ENCODE assay signal across 7 mouse cellular contexts in genomic region chr4:82538069-82538811, GRCm38 (mm10).
A peak's percentile ranks its signal among the peaks of the same experiment; 100 is the strongest.
DNase-seq lines count a peak whose midpoint lies in the region; ATAC-seq and TF ChIP-seq lines count a peak whose summit lies in the region.

No protein-coding gene starts in this region.

- H3K27ac ChIP-seq in cortical plate, adult 2 months (ENCODE audit: insufficient read depth, low read length): peak overlapping the region; percentile 74
- H3K27ac ChIP-seq in heart, embryonic 13.5 days (replicated peaks): peak overlapping the region; percentile 76

- peaks cover 3% of the 10 kb centered on the region; the same call in 1 of the 2 replicates for H3K4me1 ChIP-seq in cortical plate, adult 2 months (ENCODE audit: control insufficient read depth, insufficient read depth, low read length)
- peaks cover 86% of the 10 kb centered on the region for H3K4me1 ChIP-seq in heart, embryonic 13.5 days

- no peak for TF ChIP-seq CTCF in brain, embryonic 14.5 days (IDR thresholded peaks at IDR 0.05; ENCODE audit: borderline replicate concordance, extremely low read depth, insufficient read depth, insufficient read length)
- TF ChIP-seq CTCF in cortical plate, adult 2 months (IDR thresholded peaks at IDR 0.05; ENCODE audit: extremely low read depth, insufficient read depth, low read length): no peak

- TF ChIP-seq POLR2A in brain, embryonic 14.5 days (IDR thresholded peaks at IDR 0.05; ENCODE audit: borderline replicate concordance, extremely low read depth, insufficient read depth, insufficient read length, poor library complexity, severe bottlenecking): no peak
- TF ChIP-seq POLR2A in cortical plate, adult 2 months (IDR thresholded peaks at IDR 0.05; ENCODE audit: extremely low read depth, insufficient read depth, low read length): no peak

- H3K9ac ChIP-seq in heart, embryonic 13.5 days: peak overlapping the region; percentile 90

- no peak for ATAC-seq in heart, embryonic 13.5 days (ENCODE audit: extremely low read depth, insufficient number of reproducible peaks, low FRiP score, low TSS enrichment)
- ATAC-seq in erythroid progenitor cell, adult 5-6 weeks (replicated peaks; ENCODE audit: low FRiP score, poor library complexity, severe bottlenecking): no peak

- H3K9me3 ChIP-seq in heart, embryonic 13.5 days: no peaks in the 10 kb centered on the region

- H3K36me3 ChIP-seq in heart, embryonic 13.5 days: no peaks in the 10 kb centered on the region

- H3K4me3 ChIP-seq in cortical plate, adult 2 months (ENCODE audit: insufficient read depth, low read length): peak overlapping the region; percentile 25
- H3K4me3 ChIP-seq in heart, embryonic 13.5 days: peak overlapping the region; percentile 58

- peak overlapping the region; percentile 97 for H3K4me2 ChIP-seq in heart, embryonic 13.5 days

- no peaks in the 10 kb centered on the region for H3K27me3 ChIP-seq in heart, embryonic 13.5 days (replicated peaks)

- DNase-seq in brain, embryonic 14.5 days (ENCODE audit: low read depth): peak; percentile 66
- DNase-seq in kidney, postnatal 14 days: peak; percentile 30
- peak; percentile 54 to 65 for DNase-seq in lung, postnatal 4 days
- no peak for DNase-seq in right cerebral cortex, postnatal 14 days

- 2% methylated on average over 30 of the region's 30 CpGs for WGBS in heart, embryonic 13.5 days
